Mouse (Mus musculus) common myeloid progenitor, adult 5-6 weeks (primary cell): ENCODE data around the gene Tmcc3. TPM values are rescaled to one million over a fixed set of nuclear protein-coding genes. Genes with fewer than 3 reads are reported as not detected.

Source experiments
- ATAC-seq: replicated peaks from 2 replicates; pipeline ENCODE4 v1.8.0; 2016; ENCODE audit warnings: low read depth, mild to moderate bottlenecking, moderate TSS enrichment, inconsistent platforms; ENCODE audit not compliant: poor library complexity, severe bottlenecking
- total RNA-seq: library from RNA; stranded (forward); fragments of 200-1000, 187-1606 nt; gene quantifications from 2 replicates; pipeline ENCODE4 v1.2.3, GENCODE M21; 2017

Gene Tmcc3
- total RNA-seq, 1 experiment from 2014 or later, result 0.37 TPM

- ATAC-seq, result no peak
Measured at GRCm38 (mm10) chr10:94496826-94497440, 185.2 kb downstream of the Tmcc3 start.

GRCm38 (mm10) chr10:94500210-94500876 lies 188.6 kb downstream of the Tmcc3 start:
- ATAC-seq, result no peak

GRCm38 (mm10) chr10:94500877-94501273 lies 189.1 kb downstream of the Tmcc3 start:
- ATAC-seq, result no peak

- ATAC-seq, result no peak
Measured at GRCm38 (mm10) chr10:94501796-94502195, 190.0 kb downstream of the Tmcc3 start.

GRCm38 (mm10) chr10:94505248-94505772 lies 193.6 kb downstream of the Tmcc3 start:
- ATAC-seq, result peak; percentile 60

- ATAC-seq, result peak; percentile 73
Measured at GRCm38 (mm10) chr10:94508863-94509262, 197.1 kb downstream of the Tmcc3 start.

- no peak for ATAC-seq
Measured at GRCm38 (mm10) chr10:94512771-94513170, 201.0 kb downstream of the Tmcc3 start.

- ATAC-seq, result no peak
Measured at GRCm38 (mm10) chr10:94514091-94514505, 202.3 kb downstream of the Tmcc3 start.

GRCm38 (mm10) chr10:94514506-94515178 lies 202.9 kb downstream of the Tmcc3 start:
- peak; percentile 72 for ATAC-seq

- peak; percentile 83 for ATAC-seq
Measured at GRCm38 (mm10) chr10:94515179-94515545, 203.4 kb downstream of the Tmcc3 start.

- no peak for ATAC-seq
Measured at GRCm38 (mm10) chr10:94515583-94515982, 203.8 kb downstream of the Tmcc3 start.

- no peak for ATAC-seq
Measured at GRCm38 (mm10) chr10:94519887-94520286, 208.1 kb downstream of the Tmcc3 start.

- no peak for ATAC-seq
Measured at GRCm38 (mm10) chr10:94520306-94521106, 208.8 kb downstream of the Tmcc3 start.

GRCm38 (mm10) chr10:94521107-94521401 lies 209.3 kb downstream of the Tmcc3 start:
- ATAC-seq, result peak; percentile 48

- peak; percentile 69 for ATAC-seq
Measured at GRCm38 (mm10) chr10:94521776-94522175, 210.0 kb downstream of the Tmcc3 start.

GRCm38 (mm10) chr10:94523297-94523696 lies 211.5 kb downstream of the Tmcc3 start:
- no peak for ATAC-seq

- ATAC-seq, result no peak
Measured at GRCm38 (mm10) chr10:94523711-94524156, 212.0 kb downstream of the Tmcc3 start.

- ATAC-seq, result 0 out of 2 replicates have a peak, but pooled peaks have one; percentile 17
Measured at GRCm38 (mm10) chr10:94524966-94525365, 213.2 kb downstream of the Tmcc3 start.

- no peak for ATAC-seq
Measured at GRCm38 (mm10) chr10:94525784-94526183, 214.0 kb downstream of the Tmcc3 start.

- ATAC-seq, result no peak
Measured at GRCm38 (mm10) chr10:94526834-94527233, 215.1 kb downstream of the Tmcc3 start.
